Mouse (Mus musculus) Muller cell, postnatal 12 days (primary cell): Measurements from ENCODE around the gene Rerg.

Experiments used
- DNase-seq: peaks from one replicate; pipeline ENCODE4 v3.0.0-alpha.2; 2015; ENCODE audit errors: inconsistent ontology term

The Rerg gene

DNA sequence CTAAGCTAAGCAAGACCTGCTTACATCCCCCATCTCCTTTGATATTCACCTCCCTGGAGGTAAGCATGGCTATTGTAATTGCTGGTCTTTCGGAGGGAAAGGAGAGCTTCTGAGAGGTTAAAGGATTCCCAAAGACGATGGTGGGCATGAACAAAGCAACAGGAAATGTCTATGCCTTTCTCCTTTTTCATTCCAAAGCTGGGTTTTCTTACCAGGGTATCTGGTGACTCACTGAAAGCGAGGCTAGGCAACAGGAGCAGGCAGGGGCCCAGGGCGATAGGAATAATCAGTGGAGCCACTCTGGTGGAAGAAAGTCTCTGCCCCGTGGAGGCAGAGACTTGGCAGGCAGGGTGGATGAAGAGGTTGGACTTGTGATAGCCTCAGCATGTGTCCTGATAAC is at the start of gene Rerg:
Rerg (minus strand) TSS at position 272 of the 400 bp plus-strand sequence.
- peak; percentile 58 for DNase-seq

GRCm38 (mm10) chr6:137217841-137218463 is 47.7 kb upstream of the Rerg start:
- no peak for DNase-seq

DNA sequence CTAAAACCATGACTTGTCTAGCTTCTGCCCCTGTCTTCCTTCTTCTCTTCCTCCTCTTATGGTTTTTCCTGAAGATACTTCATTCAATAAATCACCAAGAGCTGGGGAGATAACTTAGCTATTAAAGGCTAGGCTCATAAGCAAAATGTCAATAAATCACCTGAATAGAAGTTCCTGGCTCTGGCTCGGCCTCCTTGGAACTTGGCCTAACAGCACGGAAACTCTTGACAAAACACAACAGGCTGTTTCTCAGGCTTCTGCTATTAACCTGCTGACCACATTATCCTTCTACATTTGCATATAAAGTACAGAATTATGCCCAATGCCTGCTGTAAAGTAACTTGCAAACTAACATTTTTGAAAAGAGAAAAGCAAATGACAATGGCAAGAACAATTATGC is 41.1 kb upstream of the Rerg start:
- DNase-seq: no peak

DNA sequence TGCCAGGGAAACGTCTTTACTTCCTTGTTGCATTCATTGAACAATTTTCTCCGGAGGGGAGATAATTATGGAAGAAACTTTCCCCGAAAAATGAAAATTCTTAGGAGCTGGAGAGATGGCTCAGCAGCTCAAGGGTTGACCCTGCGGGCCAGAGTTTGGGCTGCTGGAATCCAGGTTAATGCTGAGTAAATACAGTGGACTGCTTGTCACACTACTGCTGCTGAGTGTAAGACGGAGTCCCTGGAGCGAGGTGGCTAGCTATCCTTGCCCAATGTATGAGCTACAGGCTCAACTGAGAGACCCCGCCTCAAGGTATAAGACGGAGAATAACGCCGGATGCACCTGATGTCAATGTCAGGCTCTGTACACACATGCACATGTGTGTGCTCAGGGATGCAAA is 40.7 kb upstream of the Rerg start:
- no peak for DNase-seq

DNA sequence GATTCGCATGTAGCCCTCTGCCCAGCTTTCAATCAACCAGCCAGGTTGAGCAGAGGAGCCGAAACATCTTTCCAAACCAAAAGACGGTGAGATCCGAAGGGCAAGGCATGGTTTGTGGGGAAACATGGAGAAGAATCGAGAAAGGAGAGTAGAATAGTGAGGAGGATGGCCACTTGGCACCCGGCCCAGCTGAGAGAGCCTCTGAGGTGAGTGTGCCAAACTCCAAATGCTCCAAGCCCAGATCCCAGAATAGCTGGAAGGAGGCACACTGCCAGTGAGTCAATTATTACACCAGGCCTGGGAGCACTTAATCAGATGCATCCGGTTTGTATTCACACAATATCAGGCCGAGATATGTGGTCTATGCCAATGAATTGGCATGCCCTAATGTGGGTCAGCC is 39.7 kb upstream of the Rerg start:
- peak; percentile 92 for DNase-seq

DNA sequence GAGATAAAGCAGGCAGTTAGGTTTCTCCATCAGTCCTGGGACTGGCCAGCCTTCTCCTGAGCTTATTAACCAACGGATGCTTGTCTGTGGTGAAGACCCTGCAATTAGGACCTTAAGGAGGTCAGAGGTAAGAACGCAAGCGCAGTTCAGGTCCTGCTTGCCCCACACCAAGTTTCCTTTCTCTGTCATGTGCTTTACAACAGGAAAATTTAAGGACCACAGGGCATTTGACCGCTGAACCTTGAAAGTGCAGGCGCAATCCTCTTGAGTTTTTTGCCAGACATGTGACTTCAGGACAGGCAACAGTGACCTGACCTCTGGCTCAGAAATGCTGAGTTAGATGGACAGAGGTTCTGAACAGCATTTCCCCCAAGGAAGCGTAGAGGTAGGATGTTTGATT is 36.8 kb upstream of the Rerg start:
- DNase-seq: no peak

- DNase-seq: peak; percentile 17
Measured at GRCm38 (mm10) chr6:137205662-137206400, 35.5 kb upstream of the Rerg start.

- DNase-seq: no peak
Measured at GRCm38 (mm10) chr6:137202661-137203060, 32.4 kb upstream of the Rerg start.

- no peak for DNase-seq
Measured at GRCm38 (mm10) chr6:137201578-137201977, 31.3 kb upstream of the Rerg start.

DNA sequence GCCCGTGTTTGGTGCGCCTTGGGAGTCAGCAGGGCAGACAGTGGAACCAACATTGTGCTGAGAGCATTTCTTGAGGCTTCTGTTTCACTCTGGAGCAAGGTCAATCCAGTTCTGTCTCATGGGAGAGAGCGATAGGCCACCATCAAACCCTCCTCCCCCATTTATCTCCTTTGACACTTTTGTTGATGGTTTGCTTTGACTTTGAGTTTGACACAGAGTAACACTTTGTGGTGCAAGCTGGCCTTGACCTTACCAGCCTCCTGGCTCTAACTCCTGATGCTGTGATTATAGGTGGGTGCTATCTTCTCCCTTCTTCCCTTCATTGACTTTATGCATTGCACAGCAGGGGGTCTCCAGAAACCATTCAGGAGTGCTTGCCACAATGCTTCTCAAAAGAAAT is 30.9 kb upstream of the Rerg start:
- DNase-seq: no peak

- peak; percentile 68 for DNase-seq
Measured at GRCm38 (mm10) chr6:137192063-137192462, 21.8 kb upstream of the Rerg start.

DNA sequence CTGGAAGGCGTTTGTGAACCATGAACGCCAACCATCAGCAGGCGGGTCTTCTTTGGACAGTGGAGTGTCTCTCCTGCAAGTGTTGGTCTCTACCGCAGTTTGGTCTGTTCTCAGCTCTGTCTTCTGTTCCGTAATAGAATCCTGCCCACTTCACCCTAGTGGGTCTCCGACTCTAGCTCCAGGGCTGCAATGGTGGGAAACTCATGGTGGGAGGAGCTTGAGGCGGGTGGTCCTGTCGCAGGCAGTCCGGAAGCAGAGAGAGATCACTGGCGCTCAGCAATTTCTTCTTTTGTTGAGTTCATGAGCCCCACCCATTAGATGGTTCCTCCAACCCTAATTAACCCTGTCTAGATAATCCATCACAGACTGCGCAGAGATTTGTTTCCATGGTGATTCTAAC is 20.7 kb upstream of the Rerg start:
- no peak for DNase-seq

DNA sequence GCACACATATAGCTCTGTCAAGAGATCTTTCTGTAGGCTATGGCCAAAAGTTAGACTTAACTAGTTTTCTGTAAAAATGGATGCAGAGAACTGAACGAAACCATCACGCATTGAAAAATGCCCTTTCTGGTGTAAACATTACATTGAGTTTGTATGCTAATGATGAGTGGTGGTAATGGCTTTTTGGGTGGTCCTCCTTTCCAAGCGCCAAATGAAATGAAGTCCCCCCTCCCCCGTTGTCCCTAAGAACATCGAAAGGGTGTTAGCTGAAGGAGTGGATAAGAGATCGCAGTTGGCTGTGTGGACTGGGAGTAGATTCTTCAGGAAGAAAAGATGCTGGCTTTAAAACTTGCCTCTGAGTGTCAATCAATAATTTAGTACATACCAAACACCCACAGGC is 20.3 kb upstream of the Rerg start:
- no peak for DNase-seq

GRCm38 (mm10) chr6:137188375-137188926 is 18.2 kb upstream of the Rerg start:
- no peak for DNase-seq

GRCm38 (mm10) chr6:137187426-137187825 is 17.1 kb upstream of the Rerg start:
- DNase-seq: no peak

GRCm38 (mm10) chr6:137180636-137181035 is 10.3 kb upstream of the Rerg start:
- no peak for DNase-seq

DNA sequence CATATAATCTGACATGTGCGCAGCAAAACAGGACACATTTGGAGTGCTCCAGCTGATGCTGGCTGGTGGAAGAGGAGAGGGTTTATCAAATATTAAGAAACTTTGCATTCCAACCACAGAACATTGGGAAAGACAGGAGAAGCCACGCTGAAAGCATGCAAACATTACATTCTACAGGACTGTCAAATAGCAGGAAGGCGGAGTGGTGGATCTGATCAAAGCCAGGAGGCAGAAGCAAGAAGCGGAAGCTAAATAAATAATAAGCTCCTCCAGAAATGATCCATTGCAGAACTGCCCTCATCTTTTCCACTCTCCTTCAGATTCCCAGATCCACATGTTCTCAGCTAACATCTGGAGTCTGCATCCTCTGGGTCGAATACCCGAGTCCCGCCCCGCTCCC is 9.8 kb upstream of the Rerg start:
- DNase-seq: no peak

GRCm38 (mm10) chr6:137179026-137179425 is 8.7 kb upstream of the Rerg start:
- peak; percentile 34 for DNase-seq

GRCm38 (mm10) chr6:137170646-137171045 is 349 bp upstream of the Rerg start:
- no peak for DNase-seq

DNA sequence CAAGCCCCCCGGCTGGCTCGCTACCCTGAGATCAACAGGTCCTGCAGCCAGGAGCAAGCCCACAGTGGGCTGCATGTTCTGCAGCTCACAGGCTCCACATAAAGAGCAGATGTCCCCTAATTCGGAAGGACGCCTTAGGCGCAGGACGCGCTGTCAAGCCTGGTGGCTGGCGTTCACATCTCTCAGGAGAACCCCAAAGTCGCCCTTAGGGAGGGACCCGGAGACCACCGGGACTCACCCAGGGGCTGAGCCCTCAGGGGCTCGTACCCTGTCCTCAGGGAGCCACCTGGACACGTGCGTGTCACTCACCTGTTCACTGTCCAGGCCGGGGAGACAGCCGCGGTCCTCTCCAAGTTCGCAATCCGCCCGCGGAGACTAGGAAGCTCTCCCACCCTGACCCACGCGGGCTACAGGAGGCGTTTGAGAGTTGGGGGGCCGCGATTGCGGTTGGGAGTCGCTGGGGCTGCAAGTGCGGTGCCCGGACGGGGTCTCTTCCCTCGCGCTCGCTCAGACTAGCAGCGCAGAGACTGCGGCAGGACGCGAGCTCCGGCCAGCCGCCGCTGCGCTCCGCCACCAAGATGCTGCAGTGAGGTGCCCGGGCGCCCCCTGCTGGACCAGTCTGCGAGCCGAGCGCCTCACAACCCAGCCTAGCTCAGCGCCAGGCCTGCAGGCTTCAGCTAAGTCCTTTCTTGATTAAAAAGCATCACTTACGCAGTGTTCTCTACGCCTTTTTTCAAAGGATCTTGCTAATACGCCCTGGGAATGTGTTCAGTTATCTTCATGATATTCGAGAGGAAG is 927 bp downstream of the Rerg start:
- DNase-seq: peak; percentile 86

DNA sequence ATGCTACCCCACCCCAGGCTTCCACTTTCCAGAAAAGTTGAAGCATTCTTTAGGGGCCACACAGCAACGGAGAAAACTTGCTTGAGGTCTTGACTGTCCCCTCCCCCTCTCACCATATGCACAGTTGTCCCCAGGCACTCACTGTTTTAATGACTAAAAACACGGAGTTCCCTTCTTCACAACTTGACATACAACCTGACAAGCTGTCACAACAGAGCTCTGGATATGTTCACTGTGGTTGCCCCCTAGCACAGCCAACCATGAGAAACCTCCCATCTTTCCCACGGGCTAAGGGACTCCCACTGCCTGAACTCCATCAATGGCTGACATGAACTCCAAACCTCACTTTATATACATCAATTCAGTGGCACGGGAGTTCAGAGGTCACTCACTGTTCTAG is 3.5 kb downstream of the Rerg start:
- DNase-seq: no peak

DNA sequence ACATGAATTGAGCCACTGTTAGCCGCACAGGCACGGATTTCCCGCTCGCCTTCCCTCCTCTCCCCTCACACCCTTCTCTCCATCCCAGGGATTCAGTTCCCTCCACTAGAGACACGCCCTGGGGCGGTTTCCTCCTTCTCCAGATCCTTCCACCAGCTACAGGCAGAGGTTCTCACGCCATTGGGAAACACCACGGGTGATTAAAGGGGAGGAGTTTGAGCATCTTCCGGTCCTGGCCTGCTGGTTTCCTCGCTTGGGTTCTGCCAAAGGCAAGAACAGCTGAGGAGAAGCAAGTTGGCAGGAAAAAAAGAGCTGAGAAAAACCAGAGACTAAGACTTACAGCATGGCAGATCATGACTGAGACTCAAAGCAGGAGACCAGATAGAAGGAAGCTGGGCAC is 6.7 kb downstream of the Rerg start:
- DNase-seq: no peak
